Mouse (Mus musculus) embryonic fibroblast, embryonic 13.5 days (primary cell): Measurements from ENCODE around the gene Elp6. TPM values are rescaled to one million over a fixed set of nuclear protein-coding genes. Genes with fewer than 3 reads are reported as not detected.
"Not testable (repeated sequence)": the region's sequence is repeated elsewhere in the genome, so short reads cannot be mapped to it uniquely, and the experiment has no call there.

Experiments used
- H3K27ac ChIP-seq: 2 replicates; pipeline ENCODE4 v1.5.1; 2012; ENCODE audit warnings: low read length, control low read depth, inconsistent platforms; ENCODE audit not compliant: insufficient read depth
- H3K4me1 ChIP-seq: 2 replicates; pipeline ENCODE4 v1.6.1; 2011; ENCODE audit warnings: low read length; ENCODE audit not compliant: control insufficient read depth, insufficient read depth
- H3K4me3 ChIP-seq: 2 replicates; pipeline ENCODE4 v1.5.1; 2011; ENCODE audit warnings: mild to moderate bottlenecking, control low read depth, low read length; ENCODE audit not compliant: insufficient read depth
- CTCF ChIP-seq: IDR thresholded peaks from 2 replicates; pipeline ENCODE4 v1.5.1; 2011; ENCODE audit warnings: mild to moderate bottlenecking, control low read depth, low read length, moderate library complexity, borderline replicate concordance; ENCODE audit not compliant: insufficient read depth
- POLR2A ChIP-seq: IDR thresholded peaks from 2 replicates; pipeline ENCODE4 v1.6.1; 2011; ENCODE audit warnings: low read depth, mild to moderate bottlenecking, control low read depth, low read length, moderate library complexity
- polyA plus RNA-seq: library from polyadenylated mRNA; stranded (reverse); fragments of >200 nt; gene quantifications from 2 replicates; pipeline ENCODE4 v1.2.4, GENCODE M21; 2011; ENCODE audit warnings: low read depth; ENCODE audit not compliant: missing spikeins, insufficient read length

Elp6 gene
- polyA plus RNA-seq, 1 experiment = 9.2 TPM

DNA sequence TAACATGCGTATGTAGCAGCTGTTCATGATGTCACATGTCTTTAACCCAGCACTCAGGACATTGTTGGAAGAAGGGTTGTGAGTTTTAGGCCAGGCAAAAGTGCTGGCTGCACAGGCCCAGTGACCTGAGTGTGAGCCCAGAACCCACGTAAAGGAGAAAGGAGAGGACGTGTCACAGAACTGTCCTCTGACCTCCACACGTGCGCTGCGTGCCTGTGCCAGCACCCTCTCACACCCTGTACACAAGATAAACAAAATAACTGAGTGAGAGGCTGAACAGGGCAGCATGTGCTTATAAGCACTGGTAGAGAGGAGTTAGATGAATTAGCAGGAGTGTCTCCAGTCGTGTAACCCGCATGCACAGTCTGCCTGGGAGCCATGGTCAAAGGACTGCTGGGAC is 11.5 kb downstream of the Elp6 start:
- Histone ChIP-seq H3K27ac (no peak overlapping the region), H3K4me1 (no peaks in the 10 kb centered on the region), H3K4me3 (no peak overlapping the region)
- TF ChIP-seq CTCF = no peak
- TF ChIP-seq POLR2A = no peak

DNA sequence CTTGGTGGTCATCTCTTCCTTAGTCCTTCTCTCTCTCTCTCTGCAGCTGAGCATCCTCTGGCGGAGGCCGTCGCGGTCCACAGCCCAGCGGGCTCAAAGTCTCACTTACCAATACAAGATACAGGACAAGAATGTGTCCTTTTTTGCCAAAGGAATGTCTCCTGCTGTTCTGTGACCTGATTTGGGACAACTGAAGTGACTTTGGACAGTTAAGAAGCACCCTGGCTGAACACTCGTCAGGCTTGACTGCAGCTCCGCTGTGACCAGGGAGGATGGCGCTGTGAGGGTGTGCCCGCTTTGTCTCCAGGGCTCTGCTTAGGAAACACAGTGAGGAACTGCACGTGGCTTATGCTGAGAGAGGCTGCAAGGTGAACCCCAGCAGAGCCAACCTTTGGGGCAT is 15.8 kb downstream of the Elp6 start:
- Histone ChIP-seq H3K4me1 (no peaks in the 10 kb centered on the region), H3K27ac (no peak overlapping the region), H3K4me3 (no peak overlapping the region)
- TF ChIP-seq CTCF (no peak), POLR2A (no peak)

DNA sequence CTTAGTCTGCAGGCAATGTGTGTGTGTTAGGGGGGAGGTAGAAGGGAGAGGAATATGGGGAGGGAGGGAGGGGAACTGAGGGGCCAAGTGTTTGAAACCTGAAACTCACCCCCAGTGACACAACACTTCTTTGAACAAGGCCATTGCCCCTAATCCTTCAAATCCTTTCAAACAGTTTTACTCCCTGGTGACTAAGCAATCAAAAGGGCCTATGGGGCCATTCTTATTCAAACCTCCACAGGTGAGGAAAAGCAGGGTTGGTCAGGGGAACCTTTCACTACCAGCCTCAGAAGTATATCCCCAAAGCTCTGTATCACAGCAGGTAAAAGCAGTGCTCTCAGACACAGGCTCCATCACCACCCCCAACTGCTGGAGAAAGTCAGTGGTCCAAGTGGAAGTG is 18.0 kb downstream of the Elp6 start:
- Histone ChIP-seq H3K4me3 (no peak overlapping the region), H3K4me1 (no peaks in the 10 kb centered on the region), H3K27ac (no peak overlapping the region)
- TF ChIP-seq CTCF = no peak
- TF ChIP-seq POLR2A = no peak

DNA sequence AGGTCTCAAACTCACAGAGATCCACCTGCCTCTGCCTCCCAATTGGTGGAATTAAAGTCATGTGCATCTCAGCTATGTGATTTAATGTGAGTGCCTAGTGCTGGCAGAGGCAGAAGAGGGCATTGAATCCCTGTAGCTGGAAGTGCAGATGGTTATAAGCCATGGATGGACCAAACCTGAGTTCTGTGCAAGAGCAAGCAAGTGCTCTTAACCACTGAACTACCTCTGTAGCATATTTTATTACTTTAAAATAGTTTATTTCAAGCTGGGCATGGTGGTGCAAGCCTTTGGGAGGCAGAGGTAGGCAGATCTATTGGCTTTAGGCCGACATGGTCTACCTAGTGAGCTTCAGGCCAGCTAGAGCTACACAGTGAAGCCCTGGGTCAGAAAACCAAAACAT is 19.2 kb downstream of the Elp6 start:
- Histone ChIP-seq H3K4me3 (no peak overlapping the region), H3K27ac (no peak overlapping the region), H3K4me1 (no peaks in the 10 kb centered on the region)
- TF ChIP-seq CTCF = no peak
- TF ChIP-seq POLR2A = no peak

DNA sequence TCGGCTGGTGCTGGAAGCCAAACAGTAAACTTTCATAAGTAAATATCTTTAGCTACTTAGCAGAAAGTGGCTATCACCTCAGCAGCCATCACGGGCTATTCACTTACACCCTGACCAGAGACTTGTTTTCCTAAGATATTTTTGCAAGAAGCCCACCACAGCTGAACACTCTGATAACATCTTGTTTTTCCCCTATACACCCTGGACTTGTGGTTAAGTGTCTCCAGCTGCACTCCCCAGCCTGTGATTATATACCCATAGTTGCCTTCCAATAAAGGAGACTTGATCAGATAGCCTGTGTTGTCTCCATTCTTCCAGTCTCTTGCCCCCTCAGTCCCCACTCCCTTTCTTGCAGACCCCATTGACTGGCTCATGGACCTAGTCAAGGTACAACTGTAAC is 23.2 kb downstream of the Elp6 start:
- H3K4me1 ChIP-seq = no peaks in the 10 kb centered on the region
- H3K4me3 ChIP-seq = no peak overlapping the region
- TF ChIP-seq CTCF (no peak), POLR2A (no peak)
- H3K27ac ChIP-seq = no peak overlapping the region

DNA sequence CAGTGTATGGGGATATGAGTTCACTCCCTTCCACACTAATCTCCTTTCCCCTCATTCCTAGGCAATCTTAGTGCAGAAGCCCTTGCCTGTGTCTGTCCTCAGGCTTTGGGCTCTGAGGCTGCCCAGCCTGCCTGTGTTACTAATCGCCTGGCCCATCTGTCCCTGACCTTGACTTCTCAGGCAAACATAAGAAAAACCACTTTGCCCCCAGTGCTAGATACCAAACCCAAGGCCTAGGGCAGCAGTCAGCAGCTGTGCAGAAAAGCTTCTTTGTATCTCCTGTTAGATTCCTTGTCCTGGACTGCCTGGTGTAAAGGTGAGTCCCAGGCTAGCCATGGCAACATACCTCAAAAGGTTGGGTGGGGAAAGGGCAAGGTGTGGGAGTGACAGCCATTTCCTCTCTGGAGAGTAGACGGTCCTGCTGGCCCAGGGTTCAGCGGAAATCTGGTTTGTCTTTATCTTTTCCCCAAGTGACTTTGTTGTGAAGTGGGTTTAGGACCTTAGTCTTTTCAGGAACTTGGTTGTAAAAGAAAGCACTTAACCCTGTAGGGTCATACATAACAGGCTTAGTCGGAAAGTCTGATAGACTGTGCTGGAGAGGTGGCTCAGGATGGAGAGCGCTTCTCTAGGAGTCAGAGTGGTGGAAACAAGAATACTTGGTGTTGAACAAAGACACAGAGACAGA is 24.1 kb downstream of the Elp6 start:
- H3K4me1 ChIP-seq = no peaks in the 10 kb centered on the region
- no peak overlapping the region for H3K4me3 ChIP-seq
- no peak overlapping the region for H3K27ac ChIP-seq
- no peak for TF ChIP-seq CTCF
- TF ChIP-seq POLR2A = no peak

DNA sequence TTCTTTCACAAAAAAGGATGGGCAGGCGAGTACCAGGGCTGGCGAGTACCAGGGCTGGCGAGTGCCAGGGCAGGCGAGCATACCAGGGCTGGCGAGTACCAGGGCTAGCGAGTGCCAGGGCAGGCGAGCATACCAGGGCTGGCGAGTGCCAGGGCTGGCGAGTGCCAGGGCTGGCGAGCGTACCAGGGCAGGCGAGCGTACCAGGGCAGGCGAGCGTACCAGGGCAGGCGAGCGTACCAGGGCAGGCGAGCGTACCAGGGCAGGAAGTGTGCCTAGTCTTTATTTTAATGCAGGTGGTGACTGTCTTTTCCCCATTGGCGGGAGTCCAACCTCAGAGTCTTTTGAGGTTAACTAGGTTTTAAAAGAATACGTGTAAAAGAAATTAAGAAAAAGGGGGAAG is 24.7 kb downstream of the Elp6 start:
- TF ChIP-seq POLR2A (no peak), CTCF (no peak)
- Histone ChIP-seq H3K27ac (no peak overlapping the region), H3K4me1 (0 out of 2 replicates have a peak, but pooled peaks cover 2% of the 10 kb centered on the region), H3K4me3 (no peak overlapping the region)

DNA sequence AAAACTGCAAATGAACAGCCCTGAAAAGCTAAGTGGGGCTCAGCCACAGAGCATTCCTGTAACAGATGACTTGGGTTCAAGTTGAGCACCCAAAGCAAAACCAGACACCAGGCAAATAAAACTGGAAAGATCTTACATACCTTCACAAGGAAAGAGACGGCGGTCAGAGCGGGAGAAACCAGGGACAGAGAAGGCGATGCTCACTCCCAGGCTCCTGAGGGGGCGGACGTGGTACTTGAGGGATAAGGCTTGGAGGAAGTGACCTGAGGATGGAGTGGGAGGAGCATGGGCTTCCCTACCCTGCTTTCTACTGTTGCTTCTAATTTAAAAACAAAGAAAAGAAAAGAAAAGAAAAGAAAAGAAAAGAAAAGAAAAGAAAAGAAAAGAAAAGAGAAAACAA is 25.4 kb downstream of the Elp6 start:
- TF ChIP-seq CTCF (no peak), POLR2A (no peak)
- H3K4me1 ChIP-seq = peaks cover 2% of the 10 kb centered on the region; the same call in 1 of the 2 replicates
- no peak overlapping the region for H3K27ac ChIP-seq
- no peak overlapping the region for H3K4me3 ChIP-seq

DNA sequence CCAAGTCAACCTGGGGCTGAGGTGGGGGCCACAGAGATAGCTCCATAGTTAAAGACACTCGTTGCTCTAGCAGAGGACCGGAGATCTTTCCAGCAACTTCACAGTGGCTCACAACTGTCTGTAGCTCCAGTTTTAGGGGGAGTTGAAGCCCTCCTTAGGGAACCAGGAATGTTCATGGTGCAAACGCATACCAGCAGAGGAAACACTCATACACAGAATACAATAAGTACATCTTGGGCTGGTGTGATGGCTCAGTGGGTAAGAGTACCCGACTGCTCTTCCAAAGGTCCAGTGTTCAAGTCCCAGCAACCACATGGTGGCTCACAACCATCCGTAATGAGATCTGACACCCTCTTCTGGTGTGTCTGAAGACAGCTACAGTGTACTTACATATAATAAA is 25.9 kb downstream of the Elp6 start:
- not testable (repeated sequence) for H3K27ac ChIP-seq, H3K4me3 ChIP-seq

DNA sequence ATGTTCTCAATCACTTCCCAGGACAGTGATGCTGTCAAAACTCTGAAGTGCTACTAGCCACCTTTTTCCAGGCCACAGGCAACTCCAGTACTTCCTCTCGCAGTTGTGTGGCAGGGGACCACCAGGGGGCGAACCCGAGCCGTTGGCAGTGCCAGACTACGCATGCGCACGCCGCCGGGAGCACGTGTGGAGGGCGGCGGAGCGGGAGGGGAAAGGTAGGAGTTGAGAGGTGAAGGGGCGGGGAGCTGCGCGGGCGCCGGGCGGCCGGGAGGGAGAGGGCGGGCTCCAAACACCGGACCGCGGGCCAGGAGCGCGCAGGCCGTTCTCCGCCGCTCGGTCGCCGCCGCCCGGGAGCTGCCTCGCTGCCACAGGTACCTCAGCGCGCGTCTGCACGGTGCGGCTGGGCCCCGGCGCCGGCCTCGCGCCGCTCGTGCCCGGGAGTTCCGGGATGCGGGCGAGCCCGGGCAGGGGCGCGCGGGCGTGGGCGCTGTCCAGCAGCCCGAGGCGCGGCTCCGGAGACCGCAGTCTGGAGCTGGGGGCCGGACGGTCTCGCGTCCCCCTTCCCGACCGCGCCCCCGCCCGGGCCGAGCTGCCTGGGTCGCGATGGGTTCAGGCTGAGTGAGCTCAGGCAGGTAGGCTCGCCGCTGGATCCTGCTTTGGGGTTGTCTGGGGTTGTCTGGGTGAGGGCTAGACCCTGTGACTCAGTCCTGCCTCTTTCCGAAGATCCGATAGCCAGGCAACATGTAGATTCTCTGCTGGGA is 28.3 kb downstream of the Elp6 start, which contains the start of gene Scap:
Scap (plus strand) TSS at position 154 of the 761 bp plus-strand sequence.
- TF ChIP-seq CTCF (peak; percentile 95), POLR2A (no peak)
- H3K4me3 ChIP-seq = peak within 1 kb of the TSS; percentile 83
- no peak within 1 kb of the TSS for H3K27ac ChIP-seq
- peaks cover 7% of the 10 kb centered on the region for H3K4me1 ChIP-seq

More for the DNA sequence above, 25.9 kb downstream of the Elp6 start:
- H3K4me1 ChIP-seq = not testable (repeated sequence)

DNA sequence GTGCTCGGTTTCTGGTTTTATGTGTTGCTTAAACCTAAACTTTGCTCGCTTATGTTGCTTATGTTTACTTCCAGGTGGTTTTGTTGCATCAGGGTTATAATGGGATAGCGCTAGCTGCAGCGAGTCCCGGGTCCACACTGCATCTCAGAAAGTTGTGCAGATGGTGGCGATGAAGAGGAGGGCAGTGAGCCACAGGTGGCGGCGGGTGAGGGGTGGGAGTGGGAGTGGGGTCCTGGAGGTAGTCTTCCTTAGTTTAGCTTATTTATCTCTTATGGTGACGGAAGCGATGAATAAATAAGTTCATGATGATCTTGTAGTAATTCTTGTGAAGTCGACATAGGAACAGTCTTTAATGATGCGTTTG is 28.9 kb downstream of the Elp6 start:
- H3K4me3 ChIP-seq = peak overlapping the region; percentile 83
- TF ChIP-seq POLR2A = no peak
- H3K4me1 ChIP-seq = peaks cover 7% of the 10 kb centered on the region
- no peak overlapping the region for H3K27ac ChIP-seq
